Mouse (Mus musculus) heart, embryonic 14.5 days (tissue): Measurements from ENCODE around the gene Mpdu1. TPM values are rescaled to one million over a fixed set of nuclear protein-coding genes. Genes with fewer than 3 reads are reported as not detected.

Source experiments
- ATAC-seq: fragments of 200-750 bp; cut with Nextera tagmentation; 2 replicates; pipeline ENCODE4 v1.8.0; 2017; ENCODE audit warnings: low read depth, moderate TSS enrichment; ENCODE audit not compliant: insufficient number of reproducible peaks, insufficient read depth, low FRiP score
- H3K27ac ChIP-seq, 2 experiments: fragments of 200-500 bp in 1 of 2; fragments of 300-500 bp in 1 of 2; sonication (generic) in 1 of 2; replicated peaks in 1 of 2; 2 replicates each; pipeline ENCODE4 v1.5.1; 2012 to 2014; ENCODE audit warnings: low read depth in 2 of 2, low read length in 2 of 2, control low read depth in 1 of 2, mild to moderate bottlenecking in 1 of 2, mixed read lengths in 1 of 2; ENCODE audit not compliant: control insufficient read depth in 1 of 2, insufficient read depth in 1 of 2
- H3K27me3 ChIP-seq: fragments of 300-500 bp; sonication (generic); 2 replicates; pipeline ENCODE4 v1.6.1; 2014; ENCODE audit warnings: mild to moderate bottlenecking, low read length, control low read depth; ENCODE audit not compliant: control insufficient read depth, insufficient read depth
- H3K36me3 ChIP-seq: fragments of 300-500 bp; sonication (generic); 2 replicates; pipeline ENCODE4 v1.6.1; 2014; ENCODE audit warnings: mild to moderate bottlenecking, control low read depth, low read length, mixed read lengths; ENCODE audit not compliant: control insufficient read depth, insufficient read depth
- H3K4me1 ChIP-seq, 2 experiments: fragments of 200-500 bp in 1 of 2; fragments of 300-500 bp in 1 of 2; sonication (generic) in 1 of 2; 2 replicates each; pipeline ENCODE4 v1.6.1; 2012 to 2014; ENCODE audit warnings: low read length in 2 of 2, control low read depth in 1 of 2, mixed read lengths in 1 of 2; ENCODE audit not compliant: control insufficient read depth in 2 of 2, insufficient read depth in 2 of 2
- H3K4me2 ChIP-seq: fragments of 300-500 bp; sonication (generic); 2 replicates; pipeline ENCODE4 v1.6.1; 2014; ENCODE audit warnings: mild to moderate bottlenecking, low read length
- H3K4me3 ChIP-seq, 2 experiments: fragments of 200-500 bp in 1 of 2; fragments of 300-500 bp in 1 of 2; sonication (generic) in 1 of 2; 2 replicates each; pipeline ENCODE4 v1.5.1; 2012 to 2014; ENCODE audit warnings: low read length in 2 of 2, mild to moderate bottlenecking in 2 of 2, control low read depth in 1 of 2, low read depth in 1 of 2, moderate library complexity in 1 of 2; ENCODE audit not compliant: control insufficient read depth in 1 of 2, insufficient read depth in 1 of 2
- H3K9ac ChIP-seq: fragments of 300-500 bp; sonication (generic); 2 replicates; pipeline ENCODE4 v1.6.1; 2014; ENCODE audit warnings: mild to moderate bottlenecking, low read length
- H3K9me3 ChIP-seq: fragments of 300-500 bp; sonication (generic); 2 replicates; pipeline ENCODE4 v1.6.1; 2016; ENCODE audit warnings: low read length, control low read depth; ENCODE audit not compliant: control insufficient read depth
- WGBS: fragments of 180-500 bp; shearing (Covaris S2); extraction: QIAGEN DNeasy Blood & Tissue Kit; methylation state at CpG from one replicate; pipeline ENCODE4 v1.1.7; 2014; 5-methylcytosine and 5-hydroxymethylcytosine counted together
- polyA plus RNA-seq: library from polyadenylated mRNA; unstranded; fragments of >200 nt; fragmentation: Nextera tagmentation; extraction: Ambion mirVana; gene quantifications from 2 replicates; pipeline ENCODE4 v1.2.1, GENCODE M21; 2014

The Mpdu1 gene
- polyA plus RNA-seq, 1 experiment from 2014 or later: 29.1 TPM

DNA sequence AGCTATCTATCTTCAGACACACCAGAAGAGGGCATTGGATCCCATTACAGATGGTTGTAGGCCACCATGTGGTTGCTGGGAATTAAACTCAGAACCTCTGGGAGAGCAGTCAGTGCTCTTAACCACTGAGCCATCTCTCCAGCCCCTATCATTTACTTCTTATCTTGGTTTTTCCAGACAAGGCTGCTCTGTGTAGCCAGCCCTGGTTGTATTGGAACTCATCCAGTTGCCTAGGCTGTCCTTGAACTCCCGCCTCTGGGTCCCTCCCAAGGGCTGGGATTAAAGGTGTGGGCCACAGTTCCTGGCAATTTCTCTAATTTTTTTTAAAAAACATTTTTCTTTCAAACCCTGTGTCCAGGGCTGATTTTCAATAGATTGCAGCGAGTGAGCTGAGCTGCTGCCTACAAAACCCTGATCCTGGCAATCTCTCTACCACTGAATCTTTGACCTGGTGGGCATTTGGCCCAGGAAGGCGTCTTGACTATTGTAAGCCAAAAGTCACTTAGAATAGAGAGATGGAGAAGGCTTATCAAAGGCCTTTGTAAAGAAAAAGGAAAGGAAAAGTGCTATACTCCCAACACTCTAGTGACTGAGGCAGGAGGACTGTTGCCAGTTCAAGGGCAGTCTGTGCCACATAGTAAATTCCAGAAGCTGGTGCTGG lies 1.1 kb downstream of the Mpdu1 start:
- Histone ChIP-seq H3K4me1 (peaks cover 8 to 20% of the 10 kb centered on the region in 2 experiments), H3K4me3 (peak overlapping the region; percentile 57 to 85), H3K4me2 (peak overlapping the region; percentile 68), H3K27ac (peak overlapping the region; percentile 91 to 99), H3K27me3 (no peaks in the 10 kb centered on the region), H3K9ac (peak overlapping the region; percentile 78), H3K36me3 (peaks cover 66% of the 10 kb centered on the region), H3K9me3 (no peaks in the 10 kb centered on the region)
- no peak for ATAC-seq
- 64% methylated on average over 3 of the region's 3 CpGs for WGBS

DNA sequence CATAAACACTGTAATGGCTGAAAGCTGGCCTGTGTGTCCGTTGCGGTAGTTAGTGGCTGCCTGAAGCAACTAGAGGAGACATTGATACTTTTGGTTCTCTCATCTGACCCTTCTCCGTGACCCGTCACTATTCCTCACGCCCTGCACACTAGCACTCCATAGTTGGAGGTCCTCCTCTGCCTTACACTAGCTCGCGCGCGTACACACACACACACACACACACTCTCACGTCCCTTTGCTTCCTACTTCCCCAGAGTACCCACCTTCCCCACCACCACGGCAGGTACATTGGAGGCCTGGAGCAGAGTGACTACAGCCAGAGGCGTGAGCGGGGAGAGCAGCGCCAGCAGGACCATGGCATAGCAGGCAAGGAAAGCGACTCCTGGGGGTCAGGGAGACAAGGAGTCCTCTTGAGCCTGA lies 5.0 kb downstream of the Mpdu1 start:
- no peak overlapping the region for H3K9ac ChIP-seq
- H3K27me3 ChIP-seq: no peaks in the 10 kb centered on the region
- ATAC-seq: no peak
- no peak overlapping the region for H3K27ac ChIP-seq
- H3K4me1 ChIP-seq: peaks cover 4 to 19% of the 10 kb centered on the region in 2 experiments
- WGBS: 83% methylated on average over 15 of the region's 15 CpGs
- H3K36me3 ChIP-seq: peaks cover 63% of the 10 kb centered on the region
- H3K4me3 ChIP-seq: no peak overlapping the region
- H3K9me3 ChIP-seq: no peaks in the 10 kb centered on the region
- no peak overlapping the region for H3K4me2 ChIP-seq

GRCm38 (mm10) chr11:69656617-69657461 lies 5.6 kb downstream of the Mpdu1 start:
- no peak for ATAC-seq
- no peak overlapping the region for H3K4me3 ChIP-seq
- H3K9me3 ChIP-seq: no peaks in the 10 kb centered on the region
- no peaks in the 10 kb centered on the region for H3K27me3 ChIP-seq
- H3K4me1 ChIP-seq: peaks cover 4 to 19% of the 10 kb centered on the region in 2 experiments
- no peak overlapping the region for H3K4me2 ChIP-seq
- no peak overlapping the region for H3K9ac ChIP-seq
- H3K36me3 ChIP-seq: peaks cover 69% of the 10 kb centered on the region
- no peak overlapping the region for H3K27ac ChIP-seq
- WGBS: 76% methylated on average over 10 of the region's 10 CpGs

DNA sequence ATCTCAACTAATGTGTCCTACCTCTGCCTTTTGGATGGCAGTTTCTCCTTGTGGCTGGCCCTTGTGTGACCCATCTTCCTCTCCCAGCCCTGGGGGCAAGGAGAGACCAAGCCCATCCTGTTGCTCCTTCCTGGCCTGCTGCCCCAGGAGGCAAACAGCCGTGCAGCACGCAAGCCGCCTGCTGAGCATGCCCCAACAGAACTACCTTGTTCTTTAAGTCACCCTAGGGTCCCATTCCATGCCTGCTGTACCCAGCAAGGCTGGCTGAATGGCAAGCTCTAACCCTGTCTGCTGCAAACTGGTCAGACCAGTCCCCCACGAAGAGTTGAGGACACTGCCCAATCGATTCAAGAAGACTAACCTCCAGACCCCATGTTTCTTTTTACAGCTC lies 6.4 kb downstream of the Mpdu1 start:
- H3K4me3 ChIP-seq: no peak overlapping the region
- H3K4me2 ChIP-seq: no peak overlapping the region
- H3K27ac ChIP-seq: no peak overlapping the region
- H3K9ac ChIP-seq: no peak overlapping the region
- no peaks in the 10 kb centered on the region for H3K9me3 ChIP-seq
- WGBS: 72% methylated on average over 5 of the region's 5 CpGs
- peaks cover 77% of the 10 kb centered on the region for H3K36me3 ChIP-seq
- ATAC-seq: no peak
- peaks cover 2 to 12% of the 10 kb centered on the region in 2 experiments; a peak in 3 of 4 replicates for H3K4me1 ChIP-seq
- H3K27me3 ChIP-seq: no peaks in the 10 kb centered on the region

DNA sequence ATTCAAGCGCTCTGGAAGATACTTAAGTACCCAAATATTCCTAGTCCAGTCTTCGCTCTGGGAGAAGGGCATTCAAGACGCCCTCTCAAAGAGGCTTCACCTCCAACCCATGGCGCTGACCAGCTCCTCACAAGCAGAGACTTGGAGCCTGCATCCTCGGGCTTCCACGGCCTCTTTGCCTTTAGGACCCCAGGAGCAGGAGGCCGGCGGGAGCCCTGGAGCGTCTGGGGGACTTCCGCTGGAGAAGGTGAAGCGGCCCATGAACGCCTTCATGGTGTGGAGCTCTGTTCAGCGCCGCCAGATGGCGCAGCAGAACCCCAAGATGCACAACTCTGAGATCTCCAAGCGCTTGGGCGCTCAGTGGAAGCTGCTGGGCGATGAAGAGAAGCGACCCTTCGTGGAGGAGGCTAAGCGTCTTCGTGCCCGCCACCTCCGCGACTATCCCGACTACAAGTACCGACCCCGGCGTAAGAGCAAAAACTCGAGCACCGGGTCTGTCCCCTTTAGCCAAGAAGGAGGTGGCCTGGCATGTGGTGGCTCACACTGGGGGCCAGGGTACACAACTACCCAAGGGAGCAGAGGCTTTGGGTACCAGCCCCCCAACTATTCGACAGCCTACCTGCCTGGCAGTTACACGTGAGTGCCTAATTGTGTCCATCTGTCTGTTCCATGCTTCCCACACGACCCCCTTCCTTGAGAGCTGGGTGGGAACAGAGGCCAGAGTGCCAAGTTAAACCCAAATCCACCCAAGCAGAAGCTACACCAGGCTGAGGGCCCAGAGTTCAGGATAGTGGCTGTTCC lies 7.0 kb downstream of the Mpdu1 start, which contains the start of gene Sox15:
TSS of gene Sox15 (plus strand) at position 51 of the 801 bp plus-strand sequence.
- ATAC-seq: no peak
- Histone ChIP-seq H3K27me3 (no peaks in the 10 kb centered on the region), H3K4me1 (peaks cover 2 to 11% of the 10 kb centered on the region in 2 experiments; a peak in 3 of 4 replicates), H3K9ac (no peak within 1 kb of the TSS), H3K27ac (peak within 1 kb of the TSS in 1 of 2 experiments; percentile 16; a peak in 1 of 4 replicates), H3K9me3 (no peaks in the 10 kb centered on the region), H3K36me3 (peaks cover 83% of the 10 kb centered on the region), H3K4me2 (peak within 1 kb of the TSS; percentile 19), H3K4me3 (no peak within 1 kb of the TSS)
- WGBS: 24% methylated on average over 34 of the region's 34 CpGs

DNA sequence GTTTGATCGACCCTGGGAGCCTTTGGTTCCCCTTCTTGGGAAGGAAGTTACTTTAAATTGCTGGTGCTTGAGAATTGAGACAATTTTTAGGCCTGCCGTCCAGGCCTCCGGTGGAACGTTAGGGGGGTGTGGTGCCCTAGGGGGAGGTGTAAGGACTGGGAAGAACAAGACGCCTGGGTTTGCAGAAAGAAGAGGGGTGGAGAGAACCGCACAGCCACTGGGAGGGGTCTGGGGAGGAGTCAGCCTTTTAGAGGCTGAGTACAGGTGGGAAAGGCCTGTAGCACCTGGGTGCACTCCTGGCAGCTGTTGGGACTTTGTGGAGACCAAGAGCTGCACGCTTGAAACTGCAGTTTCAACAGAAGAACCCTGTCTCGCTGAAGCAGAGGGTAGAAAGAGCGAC lies 7.7 kb downstream of the Mpdu1 start:
- Histone ChIP-seq H3K9me3 (no peaks in the 10 kb centered on the region), H3K36me3 (peaks cover 84% of the 10 kb centered on the region), H3K27ac (peak overlapping the region in 1 of 2 experiments; percentile 16; a peak in 1 of 4 replicates), H3K4me3 (no peak overlapping the region), H3K4me1 (peaks cover 2 to 8% of the 10 kb centered on the region in 2 experiments; a peak in 3 of 4 replicates), H3K9ac (no peak overlapping the region), H3K27me3 (no peaks in the 10 kb centered on the region), H3K4me2 (no peak overlapping the region)
- no peak for ATAC-seq
- WGBS: 43% methylated on average over 9 of the region's 9 CpGs

GRCm38 (mm10) chr11:69653399-69653798 lies 9.0 kb downstream of the Mpdu1 start:
- peaks cover 2 to 8% of the 10 kb centered on the region in 2 experiments; a peak in 3 of 4 replicates for H3K4me1 ChIP-seq
- H3K27ac ChIP-seq: no peak overlapping the region
- no peak overlapping the region for H3K9ac ChIP-seq
- H3K27me3 ChIP-seq: no peaks in the 10 kb centered on the region
- H3K4me2 ChIP-seq: no peak overlapping the region
- ATAC-seq: no peak
- no peak overlapping the region for H3K4me3 ChIP-seq
- WGBS: 54% methylated on average over 5 of the region's 5 CpGs
- peaks cover 89% of the 10 kb centered on the region for H3K36me3 ChIP-seq
- H3K9me3 ChIP-seq: no peaks in the 10 kb centered on the region
